Mouse (Mus musculus): ENCODE measurements at regions not wholly inside any gene's neighbourhood (a gene's known extent, or its start where the extent isn't known, plus 50 kb on each side); places are given as distances from the start of the nearest gene placed in this dataset.

GRCm38 (mm10) chr10:84026798-84027197, 304.1 kb downstream of the 1500009L16Rik start:
- DNase-seq, result no peak

- DNase-seq, result no peak
Observed at GRCm38 (mm10) chr10:84036131-84036877, 313.6 kb downstream of the 1500009L16Rik start.

GRCm38 (mm10) chr10:84048706-84049105, 326.0 kb downstream of the 1500009L16Rik start:
- DNase-seq, result peak; percentile 20

GRCm38 (mm10) chr10:84052696-84053095, 330.0 kb downstream of the 1500009L16Rik start:
- DNase-seq, result no peak

- DNase-seq, result no peak
Observed at GRCm38 (mm10) chr10:84054551-84055336, 332.1 kb downstream of the 1500009L16Rik start.

- no peak for DNase-seq
Observed at GRCm38 (mm10) chr10:84055402-84056167, 332.9 kb downstream of the 1500009L16Rik start.

- DNase-seq, result no peak
Observed at GRCm38 (mm10) chr10:84056323-84057169, 333.9 kb downstream of the 1500009L16Rik start.

GRCm38 (mm10) chr10:84058301-84058700, 335.6 kb downstream of the 1500009L16Rik start:
- no peak for DNase-seq

- no peak for DNase-seq
Observed at GRCm38 (mm10) chr10:84059646-84060491, 337.2 kb downstream of the 1500009L16Rik start.

GRCm38 (mm10) chr10:84060492-84061218, 338.0 kb downstream of the 1500009L16Rik start:
- peak; percentile 78 for DNase-seq

- peak; percentile 30 for DNase-seq
Observed at GRCm38 (mm10) chr10:84067052-84067650, 344.5 kb downstream of the 1500009L16Rik start.

GRCm38 (mm10) chr10:84069806-84070205, 347.1 kb downstream of the 1500009L16Rik start:
- DNase-seq, result no peak

- no peak for DNase-seq
Observed at GRCm38 (mm10) chr10:84072866-84073483, 350.3 kb downstream of the 1500009L16Rik start.

GRCm38 (mm10) chr10:84075581-84075980, 352.9 kb downstream of the 1500009L16Rik start:
- no peak for DNase-seq

GRCm38 (mm10) chr10:84080236-84080635, 357.6 kb downstream of the 1500009L16Rik start:
- no peak for DNase-seq

- no peak for DNase-seq
Observed at GRCm38 (mm10) chr10:84081673-84082072, 358.7 kb downstream of the Nuak1 start.

GRCm38 (mm10) chr10:84087528-84087927, 352.9 kb downstream of the Nuak1 start:
- DNase-seq, result no peak

GRCm38 (mm10) chr10:84087929-84088328, 352.5 kb downstream of the Nuak1 start:
- DNase-seq, result no peak
